Mouse (Mus musculus): ENCODE results near the gene Cobll1.

DNA sequence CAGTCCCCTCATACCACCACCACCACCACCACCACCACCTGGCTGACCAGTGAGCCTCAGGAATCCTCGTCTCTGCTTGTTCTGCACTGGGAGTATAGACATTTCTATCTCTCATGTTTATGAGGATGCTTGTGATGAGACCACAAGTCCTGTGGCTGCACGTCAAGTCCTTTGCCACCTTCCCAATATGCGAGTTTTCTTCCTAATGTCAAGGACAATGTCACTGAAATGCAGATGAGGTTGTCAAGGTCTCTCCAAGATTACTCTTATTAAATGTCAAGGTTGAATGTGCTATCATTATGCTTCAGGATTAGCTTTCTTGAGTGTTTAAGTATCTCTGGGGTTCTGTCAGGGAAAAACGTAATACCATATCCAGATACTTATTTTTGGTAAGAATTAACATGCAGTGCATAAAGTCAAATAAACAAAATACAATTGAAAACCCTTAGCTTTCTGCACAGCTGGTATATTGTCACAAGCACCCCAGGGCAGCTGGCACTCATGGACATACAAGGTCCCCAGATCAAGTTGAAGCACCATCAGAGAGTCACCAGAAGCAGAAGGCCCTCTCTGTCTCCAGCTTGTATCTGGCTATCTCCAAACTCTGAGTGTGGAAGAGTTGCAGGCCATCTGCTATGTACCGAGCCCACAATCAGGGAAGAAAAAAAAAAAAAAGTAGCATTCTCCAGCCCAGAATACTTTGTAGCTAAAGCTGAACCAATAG lies 27.5 kb upstream of the Cobll1 start:
- TF ChIP-seq POLR2A (IDR thresholded peaks at IDR 0.05; ENCODE audit: borderline replicate concordance, extremely low read depth, insufficient read depth, insufficient read length, poor library complexity, severe bottlenecking) (no peak), CTCF (IDR thresholded peaks at IDR 0.05; ENCODE audit: borderline replicate concordance, extremely low read depth, insufficient read depth, insufficient read length) (no peak)
